Mouse (Mus musculus) macrophage (primary cell): ENCODE data around the gene 1700021F05Rik. TPM values are rescaled to one million over a fixed set of nuclear protein-coding genes. Genes with fewer than 3 reads are reported as not detected.

ENCODE experiments used
- H3K27ac ChIP-seq: fragments of 350-480 bp; formaldehyde crosslinking; 2 replicates; pipeline ENCODE4 v1.9.0; 2021
- H3K36me3 ChIP-seq: fragments of 350-480 bp; formaldehyde crosslinking; 2 replicates; pipeline ENCODE4 v1.9.0; 2021; ENCODE audit errors: inconsistent target
- H3K4me3 ChIP-seq: fragments of 350-480 bp; formaldehyde crosslinking; 2 replicates; pipeline ENCODE4 v1.9.0; 2021; ENCODE audit errors: inconsistent target
- H3K79me2 ChIP-seq: fragments of 350-480 bp; formaldehyde crosslinking; 2 replicates; pipeline ENCODE4 v1.9.0; 2021; ENCODE audit errors: inconsistent target
- WGBS: methylation state at CpG from one replicate; pipeline ENCODE4 v1.1.7; 2026; ENCODE audit warnings: inconsistent platforms; ENCODE audit not compliant: missing documents; 5-methylcytosine and 5-hydroxymethylcytosine counted together
- polyA plus RNA-seq: library from polyadenylated mRNA; stranded (reverse); fragments of 250-400 nt; gene quantifications from 3 replicates; pipeline ENCODE4 v1.2.4, GENCODE M21; 2018; ENCODE audit warnings: inconsistent platforms
- total RNA-seq, 78 experiments: library from RNA; depleted of rRNA; stranded (reverse); fragments of 250-400 nt; gene quantifications; 1 replicate in 9 of 78; 2 replicates in 24 of 78; 3 replicates in 43 of 78; 4 replicates in 2 of 78; pipeline ENCODE4 v1.2.4; 2018; ENCODE audit warnings: inconsistent platforms in 56 of 78

1700021F05Rik gene
- total RNA-seq (2018; cell fraction: chromatin; rRNA removed), result 10 to 100 TPM in 22 of 26 experiments, 1 to 10 TPM in 4; 5.4 to 34.1 (median 18.6) TPM
- 10 to 100 TPM; 10.6 to 24.1 (median 19.6) TPM for total RNA-seq (2018; cell fraction: cytosol; rRNA removed)
- total RNA-seq (2018; cell fraction: nucleus; rRNA removed), result 10 to 100 TPM in 20 of 26 experiments, 1 to 10 TPM in 6; 6.9 to 28.0 (median 15.4) TPM
- polyA plus RNA-seq, result 17.5 to 43.3 TPM (median 21.2 TPM) in 3 replicates

DNA sequence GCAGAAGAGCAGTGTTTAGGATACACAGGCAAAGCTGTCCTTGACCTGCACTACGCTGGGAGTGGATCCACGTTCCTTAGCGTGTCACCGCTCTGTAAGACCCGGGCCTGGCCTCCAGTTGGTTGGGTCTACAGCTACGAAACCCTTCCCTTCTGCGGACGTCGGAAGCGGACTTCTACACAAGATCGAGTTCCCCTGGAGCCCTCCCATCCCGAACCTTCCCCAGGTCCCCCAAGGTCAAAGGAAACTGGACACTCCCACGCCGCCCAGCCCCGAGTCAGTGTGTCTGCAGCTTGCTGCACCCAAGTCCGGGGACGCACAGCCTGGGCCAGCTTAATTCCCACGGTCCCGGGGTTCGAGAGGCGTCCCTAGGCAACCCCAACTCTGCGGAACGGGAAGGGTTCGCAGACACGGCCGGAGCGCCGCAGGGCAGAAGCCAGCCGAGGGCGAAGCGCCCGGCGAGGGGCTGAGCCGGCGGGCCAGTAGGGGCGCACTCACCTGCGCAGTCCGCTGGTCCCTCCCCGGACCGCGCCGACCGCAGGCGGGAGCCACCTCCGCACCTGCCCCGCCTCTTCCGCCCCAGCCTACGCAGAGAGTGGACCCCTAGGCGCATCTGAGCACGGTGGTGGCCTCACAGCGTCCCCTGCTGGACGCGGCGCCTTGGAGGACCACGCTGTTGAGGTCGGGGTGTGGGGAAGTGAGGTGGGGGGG is at the start of gene 1700021F05Rik:
TSS of gene 1700021F05Rik (minus strand) at position 553 of the 711 bp plus-strand sequence.
- WGBS, result under 1% methylated on average over 47 of the region's 56 CpGs
- Histone ChIP-seq H3K36me3 (no peaks in the 10 kb centered on the region), H3K79me2 (peaks cover 18% of the 10 kb centered on the region; the same call in 1 of the 2 replicates), H3K4me3 (peak within 1 kb of the TSS; percentile 89), H3K27ac (peak within 1 kb of the TSS; percentile 32)

DNA sequence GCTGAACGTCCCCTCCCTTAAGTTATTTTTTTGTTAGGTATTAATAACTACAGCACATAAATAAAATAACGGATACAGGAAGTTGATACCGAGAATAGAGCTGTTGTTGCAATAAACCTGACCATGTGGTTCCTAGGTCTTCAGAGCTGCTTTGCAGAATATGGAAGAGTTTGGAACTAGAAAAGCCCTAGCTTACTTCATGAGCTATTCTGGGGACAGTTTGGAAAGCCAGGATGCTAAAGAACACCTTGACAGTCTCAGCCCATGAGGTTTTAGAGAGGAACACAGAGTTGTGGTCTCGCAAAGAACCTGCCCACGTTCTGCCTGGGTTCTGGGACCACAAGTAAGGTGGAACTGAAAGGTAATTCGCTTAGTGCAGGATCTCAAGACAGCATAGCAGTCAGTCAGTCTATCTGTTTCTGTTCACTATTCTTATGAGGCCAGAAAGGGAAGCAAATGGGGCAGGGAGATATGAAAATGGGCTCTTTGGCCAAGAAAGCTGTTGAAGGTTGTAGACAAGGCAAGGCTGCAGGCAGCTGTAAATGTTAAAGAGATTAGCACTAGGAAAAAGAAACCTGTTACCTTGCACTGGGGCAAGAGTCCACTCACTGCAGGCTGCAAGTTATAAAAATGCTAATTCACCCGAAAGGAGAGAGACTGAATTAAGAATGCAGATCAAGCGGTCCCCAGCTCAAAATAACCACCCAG is 47.8 kb upstream of the 1700021F05Rik start:
- Histone ChIP-seq H3K79me2 (no peaks in the 10 kb centered on the region), H3K36me3 (no peaks in the 10 kb centered on the region), H3K27ac (no peak overlapping the region), H3K4me3 (no peak overlapping the region)
- WGBS, result 27% methylated on average over 8 of the region's 8 CpGs

DNA sequence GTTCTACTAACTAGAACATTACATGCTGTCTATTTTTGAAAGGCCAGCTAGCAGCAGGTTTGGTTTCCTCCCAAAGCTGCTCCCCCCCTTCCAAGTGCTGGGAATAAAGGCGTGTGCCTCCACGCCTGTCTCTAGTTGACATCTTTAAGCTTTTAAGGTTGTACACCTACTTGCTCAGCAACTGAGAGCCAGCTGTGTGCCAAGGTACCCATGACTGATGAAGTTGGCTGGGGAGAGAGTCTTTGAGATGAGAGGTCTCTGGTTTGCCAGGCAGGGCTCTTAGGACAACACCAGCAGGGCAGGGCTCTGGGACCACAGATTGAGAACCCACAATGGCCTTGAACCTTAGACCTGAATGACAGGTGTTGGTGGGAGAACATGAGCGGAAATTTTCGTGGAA is 43.7 kb upstream of the 1700021F05Rik start:
- H3K36me3 ChIP-seq, result no peaks in the 10 kb centered on the region

DNA sequence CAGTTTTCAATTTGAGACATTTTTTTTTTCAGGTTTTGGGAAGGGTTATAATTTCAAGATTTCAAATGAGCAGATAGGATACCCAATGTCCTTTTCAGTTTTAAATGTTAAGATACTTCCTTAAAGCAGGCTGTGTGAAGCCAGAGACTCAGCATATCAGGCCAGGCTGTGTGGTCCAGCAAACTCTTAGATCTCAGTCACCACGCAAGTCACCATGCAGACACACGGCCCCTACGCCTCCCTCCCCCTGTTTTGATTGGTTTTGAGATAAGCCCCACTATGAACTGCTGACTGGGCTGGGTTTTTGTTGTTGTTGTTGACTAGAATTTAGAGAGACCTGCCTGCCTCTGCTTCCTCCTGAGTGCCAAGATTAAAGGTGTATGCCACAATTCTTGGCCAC is 40.5 kb upstream of the 1700021F05Rik start:
- H3K36me3 ChIP-seq, result no peaks in the 10 kb centered on the region

More for the DNA sequence above, 43.7 kb upstream of the 1700021F05Rik start:
- Histone ChIP-seq H3K4me3 (no peak overlapping the region), H3K79me2 (no peaks in the 10 kb centered on the region), H3K27ac (no peak overlapping the region)
- 95% methylated on average over 4 of the region's 4 CpGs for WGBS

DNA sequence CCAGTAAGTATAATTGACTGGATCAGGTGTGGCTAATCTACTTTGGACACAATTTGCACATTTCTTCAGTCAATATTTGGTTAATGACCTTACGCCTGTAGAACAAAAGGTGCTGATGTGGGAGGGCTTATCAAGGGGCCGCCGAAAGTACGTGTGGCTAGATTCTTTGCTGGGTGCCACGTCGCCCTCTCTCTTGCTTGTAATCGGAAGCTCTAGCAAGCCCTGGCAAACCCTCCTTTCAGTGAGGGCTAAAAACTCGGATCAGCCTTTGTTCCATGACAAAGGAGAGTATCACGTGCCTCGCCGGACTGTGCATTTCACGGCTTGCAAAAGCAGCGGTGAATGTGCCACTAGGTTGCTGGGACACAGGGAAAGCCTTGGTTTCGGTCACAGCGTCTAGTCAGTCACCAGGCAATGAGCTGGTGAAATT is 39.9 kb upstream of the 1700021F05Rik start:
- Histone ChIP-seq H3K79me2 (no peaks in the 10 kb centered on the region), H3K36me3 (no peaks in the 10 kb centered on the region), H3K27ac (0 out of 2 replicates have a peak overlapping the region, but pooled peaks have one; percentile 2), H3K4me3 (peak overlapping the region; percentile 42)
- WGBS, result 5% methylated on average over 15 of the region's 15 CpGs

More for the DNA sequence above, 40.5 kb upstream of the 1700021F05Rik start:
- no peaks in the 10 kb centered on the region for H3K79me2 ChIP-seq
- no peak overlapping the region for H3K27ac ChIP-seq
- 73% methylated on average over 3 of the region's 3 CpGs for WGBS
- H3K4me3 ChIP-seq, result peak overlapping the region; percentile 42; the same call in 1 of the 2 replicates

DNA sequence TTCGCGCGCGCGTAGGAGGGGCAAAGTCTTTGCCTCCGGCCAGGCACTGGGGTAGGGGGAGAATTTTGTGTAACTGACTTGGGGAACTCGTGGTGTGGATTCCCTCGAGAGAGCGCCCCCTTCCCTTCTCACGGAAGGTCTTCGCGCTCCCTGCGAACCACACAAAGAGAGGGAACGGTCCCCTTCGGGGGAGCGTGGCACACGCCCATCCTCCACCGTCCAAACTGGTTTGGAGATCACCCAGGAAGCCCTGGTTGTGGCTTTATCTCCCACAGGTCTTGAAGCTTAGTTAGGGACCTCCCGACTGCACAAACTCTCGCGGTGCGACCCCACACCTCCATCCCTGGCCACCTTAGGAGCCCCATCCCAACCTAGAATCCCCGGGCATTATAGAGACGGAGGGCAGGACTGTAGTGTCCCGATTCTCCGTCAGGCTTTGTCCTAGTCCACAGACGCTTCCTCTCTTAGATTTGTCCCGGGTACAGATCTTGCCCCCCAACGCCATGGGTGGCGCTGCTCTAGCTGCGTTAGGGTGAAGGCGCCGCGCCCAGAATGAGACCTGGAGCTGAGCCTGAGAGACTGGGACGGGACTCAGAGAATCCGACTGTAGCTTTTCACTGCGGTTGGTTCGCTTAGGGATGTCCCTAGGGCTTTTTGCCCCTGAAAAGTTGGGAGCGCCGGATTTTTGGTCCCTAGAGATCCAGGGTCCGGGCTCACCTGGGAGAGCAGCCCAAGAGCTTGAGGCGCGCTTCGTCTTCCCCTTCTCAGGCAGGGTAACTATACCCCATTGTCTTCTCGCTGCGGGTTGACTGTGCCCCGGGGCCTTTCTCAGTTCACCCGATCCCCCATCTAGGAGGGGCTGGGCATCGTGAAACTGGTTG is 38.8 kb upstream of the 1700021F05Rik start:
- WGBS, result 2% methylated on average over 49 of the region's 49 CpGs
- Histone ChIP-seq H3K36me3 (no peaks in the 10 kb centered on the region), H3K27ac (no peak overlapping the region), H3K79me2 (no peaks in the 10 kb centered on the region), H3K4me3 (peak overlapping the region; percentile 42)

DNA sequence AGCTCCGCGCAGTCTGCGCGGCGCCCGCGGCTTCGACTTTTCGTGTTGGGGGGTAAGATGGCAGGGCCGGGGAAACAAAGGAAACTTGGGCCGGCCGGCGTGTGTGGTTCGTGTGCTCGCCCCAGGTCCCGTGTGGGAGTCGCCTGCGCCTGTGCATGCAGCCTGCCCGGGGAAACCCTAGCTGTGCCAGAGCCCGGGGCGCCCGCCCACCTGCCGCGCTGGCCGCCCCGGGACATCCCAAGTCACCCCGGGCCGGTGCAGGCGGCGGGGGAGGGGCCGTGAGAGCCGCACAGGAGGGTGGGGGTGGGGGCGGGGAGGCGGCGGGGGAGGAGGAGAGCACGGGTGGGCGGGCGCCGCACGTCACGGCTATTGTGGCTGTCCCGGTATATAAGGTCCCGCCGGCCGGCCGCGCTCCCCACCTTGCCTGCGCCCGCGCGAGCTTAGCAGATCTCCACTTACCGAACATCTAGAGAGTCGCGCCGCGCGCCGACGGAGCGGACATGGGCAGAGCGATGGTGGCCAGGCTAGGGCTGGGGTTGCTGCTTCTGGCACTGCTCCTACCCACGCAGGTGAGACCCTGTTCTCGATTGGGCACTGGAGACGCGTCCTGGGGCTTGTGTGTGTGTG is 38.1 kb upstream of the 1700021F05Rik start:
- Histone ChIP-seq H3K4me3 (peak overlapping the region; percentile 42), H3K36me3 (no peaks in the 10 kb centered on the region), H3K27ac (no peak overlapping the region), H3K79me2 (no peaks in the 10 kb centered on the region)
- WGBS, result 1% methylated on average over 64 of the region's 65 CpGs

DNA sequence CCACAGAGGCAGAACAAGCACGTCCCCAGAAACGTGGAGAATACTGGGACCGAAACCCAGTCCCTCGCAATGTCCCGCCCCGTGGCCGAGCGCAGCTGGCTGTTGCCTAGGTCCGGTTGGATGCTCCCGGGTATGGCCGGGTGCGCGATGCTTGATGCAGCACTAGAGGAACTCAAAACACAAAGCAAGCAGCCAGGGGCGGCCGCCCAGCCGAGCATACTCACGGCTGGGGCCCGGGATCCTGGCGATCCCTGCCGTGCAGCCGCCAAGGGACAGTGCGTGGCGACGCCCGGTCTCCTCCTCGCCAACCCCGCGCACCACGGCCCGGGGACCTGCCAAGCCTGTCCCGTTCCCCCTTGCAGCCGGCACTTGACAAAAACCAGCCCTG is 37.6 kb upstream of the 1700021F05Rik start:
- H3K79me2 ChIP-seq, result no peaks in the 10 kb centered on the region
- peak overlapping the region; percentile 10; the same call in 1 of the 2 replicates for H3K4me3 ChIP-seq
- no peak overlapping the region for H3K27ac ChIP-seq
- 1% methylated on average over 31 of the region's 32 CpGs for WGBS
- H3K36me3 ChIP-seq, result no peaks in the 10 kb centered on the region

DNA sequence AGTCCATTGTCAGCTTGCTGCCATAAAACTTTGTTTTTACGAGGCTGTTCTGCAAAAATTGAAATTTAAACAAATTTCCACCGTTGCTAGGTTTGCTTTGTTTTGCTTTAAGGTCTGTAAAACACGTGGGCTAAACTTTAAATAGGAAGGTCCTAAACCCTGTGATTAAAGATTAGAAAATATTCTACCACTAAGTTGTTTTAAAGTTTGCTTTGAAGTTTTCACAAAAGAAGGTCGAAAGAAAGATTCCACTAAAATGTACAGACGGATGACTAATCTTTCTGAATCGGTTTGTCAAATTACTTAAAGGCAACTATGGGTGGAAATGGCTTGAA is 37.2 kb upstream of the 1700021F05Rik start, which contains the start of gene Cd24a:
TSS of gene Cd24a (plus strand) at position 288 of the 335 bp plus-strand sequence.
- 3% methylated on average over 6 of the region's 6 CpGs for WGBS
- Histone ChIP-seq H3K79me2 (no peaks in the 10 kb centered on the region), H3K4me3 (peak within 1 kb of the TSS; percentile 42), H3K36me3 (no peaks in the 10 kb centered on the region), H3K27ac (no peak within 1 kb of the TSS)

DNA sequence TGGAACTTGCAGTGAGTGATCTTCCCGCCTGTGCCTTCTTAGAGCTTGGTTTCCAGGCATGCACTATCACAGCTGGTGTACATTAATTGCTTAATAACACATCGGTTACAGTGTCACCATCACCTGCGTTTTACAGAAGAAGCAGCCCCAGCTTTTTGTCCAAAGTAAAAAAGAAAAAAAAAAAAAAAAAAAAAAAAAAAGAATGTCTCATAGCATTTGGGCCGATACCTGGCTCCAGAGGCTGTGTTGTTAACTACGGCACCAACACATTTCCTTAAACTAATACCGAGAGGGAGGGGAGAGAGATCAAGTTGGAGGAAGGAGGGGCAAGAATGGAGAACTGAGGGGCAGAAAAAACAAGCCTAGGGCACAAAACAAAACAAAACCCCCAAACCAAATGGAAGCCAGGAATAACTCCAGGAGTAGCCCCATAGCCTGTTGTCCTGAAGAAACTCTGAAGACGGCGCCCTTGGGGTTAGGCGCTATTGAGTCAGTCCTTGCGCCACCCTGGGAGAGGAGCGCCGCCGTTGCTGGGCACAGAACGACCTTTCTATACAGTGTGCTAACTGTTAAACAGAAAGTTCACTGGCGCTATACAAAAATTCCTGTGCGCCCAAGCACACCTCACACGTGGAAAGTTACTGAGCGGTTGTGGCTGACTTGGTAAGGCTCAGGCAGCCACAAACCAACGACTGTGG is 36.7 kb upstream of the 1700021F05Rik start:
- H3K4me3 ChIP-seq, result peak overlapping the region; percentile 10; the same call in 1 of the 2 replicates
- WGBS, result 21% methylated on average over 19 of the region's 19 CpGs
- no peak overlapping the region for H3K27ac ChIP-seq
- H3K36me3 ChIP-seq, result no peaks in the 10 kb centered on the region
- H3K79me2 ChIP-seq, result no peaks in the 10 kb centered on the region

DNA sequence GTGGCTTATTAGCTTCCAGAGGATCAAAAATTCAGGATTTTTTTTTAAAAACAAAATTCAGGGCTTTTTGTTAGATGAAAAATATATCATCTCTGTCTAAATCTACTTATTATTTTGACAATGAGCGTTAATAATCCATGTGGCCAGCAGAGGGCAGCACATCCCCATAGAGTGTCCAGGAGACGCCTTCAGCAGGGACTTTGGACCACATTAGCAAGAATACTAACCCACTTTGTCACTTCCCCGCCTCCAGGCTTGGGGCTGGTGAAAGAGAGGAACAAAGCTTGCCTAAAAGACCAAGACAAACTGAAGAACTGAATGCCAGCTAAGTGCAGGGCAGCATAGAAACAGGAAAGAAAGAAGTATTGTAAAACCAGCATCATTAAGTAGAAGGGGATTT is 34.2 kb upstream of the 1700021F05Rik start:
- Histone ChIP-seq H3K36me3 (no peaks in the 10 kb centered on the region), H3K27ac (no peak overlapping the region), H3K79me2 (no peaks in the 10 kb centered on the region), H3K4me3 (no peak overlapping the region)
- WGBS, result 5% methylated on average over 3 of the region's 3 CpGs

DNA sequence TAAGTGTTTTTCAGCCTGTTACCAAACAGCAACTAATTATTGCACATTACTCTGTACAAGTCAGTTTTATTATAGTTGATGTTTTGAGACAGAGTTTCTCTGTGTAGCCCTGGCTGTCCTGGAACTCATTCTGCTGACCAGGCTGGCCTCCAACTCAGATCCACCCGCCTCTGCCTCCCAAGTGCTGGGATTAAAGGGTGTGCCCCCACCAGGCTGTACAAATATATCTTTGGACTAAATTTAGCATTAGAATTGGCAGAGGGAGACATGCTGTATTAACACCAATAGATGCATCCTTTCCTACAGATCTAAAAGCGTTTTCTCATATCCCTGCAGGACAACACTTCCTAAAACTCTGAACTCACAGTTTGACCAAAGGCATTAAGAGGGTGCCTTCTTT is 33.6 kb upstream of the 1700021F05Rik start:
- no peaks in the 10 kb centered on the region for H3K79me2 ChIP-seq
- no peaks in the 10 kb centered on the region for H3K36me3 ChIP-seq
- WGBS, result 100% methylated on average over 2 of the region's 2 CpGs
- no peak overlapping the region for H3K4me3 ChIP-seq
- no peak overlapping the region for H3K27ac ChIP-seq

DNA sequence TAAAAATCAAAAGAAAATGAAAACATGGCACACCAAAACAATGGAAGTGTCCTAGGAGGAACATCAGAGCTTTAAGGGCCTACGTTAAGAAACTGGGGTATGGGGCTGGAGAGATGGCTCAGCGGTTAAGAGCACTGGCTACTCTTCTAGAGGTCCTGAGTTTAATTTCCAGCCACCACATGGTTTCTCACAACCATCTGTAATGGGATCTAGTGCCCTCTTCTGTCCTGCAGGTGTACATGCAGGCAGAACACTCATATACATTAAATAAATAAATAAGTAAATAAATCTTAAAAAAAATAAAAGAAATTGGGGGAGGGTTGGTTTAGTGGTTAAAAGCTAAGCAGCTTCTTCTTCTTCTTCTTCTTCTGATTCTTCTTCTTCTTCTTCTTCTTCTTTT is 20.5 kb upstream of the 1700021F05Rik start:
- Histone ChIP-seq H3K4me3 (no peak overlapping the region), H3K79me2 (no peaks in the 10 kb centered on the region), H3K36me3 (no peaks in the 10 kb centered on the region), H3K27ac (no peak overlapping the region)
- 100% methylated on average over 2 of the region's 2 CpGs for WGBS
